Comparison of ENCODE assay signal across 35 mouse cellular contexts in the genomic region with DNA sequence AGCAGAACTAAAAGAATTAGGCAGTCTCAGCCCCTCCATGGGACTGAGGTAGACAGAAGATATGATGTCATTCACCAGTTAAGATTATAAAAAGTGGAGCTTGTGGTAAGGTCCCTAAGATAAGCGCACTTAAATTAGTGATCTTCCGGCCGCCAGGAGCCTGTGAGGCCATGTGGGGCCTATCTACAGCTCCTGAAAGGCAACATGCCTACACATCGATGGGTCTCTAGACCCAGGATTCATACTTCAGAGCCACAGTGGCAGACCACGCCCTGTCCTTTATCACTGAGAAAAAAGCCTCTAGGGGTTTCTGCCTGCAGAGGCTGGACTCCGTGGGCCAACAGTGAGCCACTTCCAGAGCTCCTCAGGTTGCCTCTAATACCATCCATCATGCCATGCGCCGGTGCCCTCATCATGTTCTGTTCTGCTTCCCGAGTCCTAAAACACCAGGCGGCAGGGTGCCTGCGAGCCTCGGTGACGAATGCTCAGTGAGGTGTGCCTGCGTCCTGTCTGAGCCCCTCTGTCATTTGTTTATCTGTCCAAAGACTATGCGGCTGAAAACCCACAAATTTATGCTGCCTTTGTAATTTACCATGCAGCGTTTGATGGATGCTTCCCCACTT. TPM values are rescaled to one million over a fixed set of nuclear protein-coding genes. Genes with fewer than 3 reads are reported as not detected.
DNase-seq lines count a peak whose midpoint lies in the region; ATAC-seq lines count a peak whose summit lies in the region.
"Had no signal": no experiment of that assay in that cellular context is flagged by ENCODE, and none has a peak within 500 bp of the region (broad histone marks: within the 10 kb centered on the region; RNA-seq: fewer than 3 reads in every experiment).

No protein-coding gene starts in this region.

- no peak overlapping the region for H3K9ac ChIP-seq in hindbrain, embryonic 12.5 days
- H3K9ac ChIP-seq in hindbrain, embryonic 11.5 days (ENCODE audit: low read depth, low read length) = no peak overlapping the region
- no peak overlapping the region for H3K9ac ChIP-seq in kidney, embryonic 16.5 days (replicated peaks; ENCODE audit: low read length)
- no peak overlapping the region for H3K9ac ChIP-seq in neural tube, embryonic 13.5 days
- H3K9ac ChIP-seq: heart, embryonic 12.5 days; midbrain, embryonic 12.5 days; neural tube, embryonic 15.5 days; stomach, embryonic 15.5 days had no signal

- no peak overlapping the region for H3K27ac ChIP-seq in hindbrain, embryonic 12.5 days
- no peak overlapping the region for H3K27ac ChIP-seq in hindbrain, embryonic 11.5 days (ENCODE audit: low read depth, low read length)
- no peak overlapping the region for H3K27ac ChIP-seq in kidney, embryonic 16.5 days (ENCODE audit: low read length)
- no peak overlapping the region for H3K27ac ChIP-seq in neural tube, embryonic 13.5 days (replicated peaks)
- H3K27ac ChIP-seq: heart, adult 2 months; midbrain, embryonic 12.5 days; neural tube, embryonic 15.5 days; stomach, embryonic 15.5 days had no signal

- H3K27me3 ChIP-seq in hindbrain, embryonic 12.5 days = peaks cover 80% of the 10 kb centered on the region
- peaks cover 44% of the 10 kb centered on the region for H3K27me3 ChIP-seq in hindbrain, embryonic 11.5 days (ENCODE audit: control insufficient read depth, insufficient read depth, low read length)
- H3K27me3 ChIP-seq in kidney, embryonic 16.5 days (ENCODE audit: insufficient read depth, low read length) = peaks cover 38% of the 10 kb centered on the region
- H3K27me3 ChIP-seq in neural tube, embryonic 13.5 days = peaks cover 100% of the 10 kb centered on the region
- H3K27me3 ChIP-seq: CH12.LX had no signal

- no peak overlapping the region for H3K4me2 ChIP-seq in hindbrain, embryonic 12.5 days (replicated peaks)
- H3K4me2 ChIP-seq in hindbrain, embryonic 11.5 days (replicated peaks; ENCODE audit: low read depth, low read length) = no peak overlapping the region
- H3K4me2 ChIP-seq in kidney, embryonic 16.5 days (replicated peaks; ENCODE audit: low read depth, low read length) = no peak overlapping the region
- no peak overlapping the region for H3K4me2 ChIP-seq in neural tube, embryonic 13.5 days
- H3K4me2 ChIP-seq: heart, embryonic 12.5 days; midbrain, embryonic 12.5 days; neural tube, embryonic 15.5 days; stomach, embryonic 15.5 days had no signal

- peaks cover 17% of the 10 kb centered on the region for H3K4me1 ChIP-seq in hindbrain, embryonic 12.5 days
- no peaks in the 10 kb centered on the region for H3K4me1 ChIP-seq in hindbrain, embryonic 11.5 days (replicated peaks; ENCODE audit: control insufficient read depth, insufficient read depth, low read length)
- peaks cover 9% of the 10 kb centered on the region; the same call in 1 of the 2 replicates for H3K4me1 ChIP-seq in kidney, embryonic 16.5 days (ENCODE audit: insufficient read depth, low read length)
- H3K4me1 ChIP-seq in neural tube, embryonic 13.5 days (replicated peaks) = peaks cover 6% of the 10 kb centered on the region

- H3K9me3 ChIP-seq in hindbrain, embryonic 12.5 days (replicated peaks) = no peaks in the 10 kb centered on the region
- H3K9me3 ChIP-seq in hindbrain, embryonic 11.5 days (ENCODE audit: control insufficient read depth, low read length) = no peaks in the 10 kb centered on the region
- no peaks in the 10 kb centered on the region for H3K9me3 ChIP-seq in kidney, embryonic 16.5 days (ENCODE audit: low read length)
- no peaks in the 10 kb centered on the region for H3K9me3 ChIP-seq in neural tube, embryonic 13.5 days
- H3K9me3 ChIP-seq: heart, embryonic 12.5 days; midbrain, embryonic 12.5 days; neural tube, embryonic 15.5 days; stomach, embryonic 15.5 days had no signal

- ATAC-seq in hindbrain, embryonic 12.5 days (ENCODE audit: low FRiP score) = 0 out of 2 replicates have a peak, but pooled peaks have one; percentile 55
- ATAC-seq in hindbrain, embryonic 11.5 days (ENCODE audit: low FRiP score) = no peak
- peak; percentile 55; the same call in 1 of the 2 replicates for ATAC-seq in kidney, embryonic 16.5 days (ENCODE audit: low FRiP score, low TSS enrichment)
- 0 out of 2 replicates have a peak, but pooled peaks have one; percentile 8 for ATAC-seq in neural tube, embryonic 13.5 days (ENCODE audit: low read depth)
- ATAC-seq in megakaryocyte-erythroid progenitor cell, adult 5-6 weeks (replicated peaks; ENCODE audit: low FRiP score, low TSS enrichment, poor library complexity, severe bottlenecking) = peak; percentile 72
- ATAC-seq: activated CD4-positive, CD25-positive, alpha-beta regulatory T cell, adult 4 months; forebrain, embryonic 16.5 days; inflammation-experienced regulatory T-cells, adult 6 months had no signal

- H3K36me3 ChIP-seq in hindbrain, embryonic 12.5 days = peaks cover 7% of the 10 kb centered on the region
- no peaks in the 10 kb centered on the region for H3K36me3 ChIP-seq in hindbrain, embryonic 11.5 days (ENCODE audit: control insufficient read depth, insufficient read depth, low read length)
- peaks cover 18% of the 10 kb centered on the region; the same call in 1 of the 2 replicates for H3K36me3 ChIP-seq in kidney, embryonic 16.5 days (ENCODE audit: insufficient read depth, low read length)
- H3K36me3 ChIP-seq in neural tube, embryonic 13.5 days = no peaks in the 10 kb centered on the region
- H3K36me3 ChIP-seq: G1E; neural tube, embryonic 15.5 days had no signal

- no peak for DNase-seq in hindbrain, embryonic 11.5 days (ENCODE audit: low spot score)
- DNase-seq in kidney, adult 9 months = no peak
- DNase-seq in neural tube, embryonic 10.5 days (ENCODE audit: extremely low spot score, low spot score) = no peak
- no peak for DNase-seq in testis, postnatal 14 days (ENCODE audit: low spot score)
- DNase-seq: adrenal gland, adult 2 months; adrenal gland, postnatal 36 days; cerebellum, adult 18-20 months; cerebellum, postnatal 10 days; heart, adult 2 months; kidney, adult 18-20 months; layer of hippocampus, postnatal 36 days; left cerebral cortex, postnatal 4 days; lung, adult 18-20 months; lung, postnatal 10 days; retina, postnatal 1 day; right cerebral cortex, postnatal 14 days; thymus, postnatal 14 days had no signal

- no peak overlapping the region for H3K4me3 ChIP-seq in hindbrain, embryonic 12.5 days
- no peak overlapping the region for H3K4me3 ChIP-seq in hindbrain, embryonic 11.5 days (ENCODE audit: low read depth, low read length)
- no peak overlapping the region for H3K4me3 ChIP-seq in kidney, embryonic 16.5 days (ENCODE audit: low read length)
- H3K4me3 ChIP-seq in neural tube, embryonic 13.5 days = no peak overlapping the region
- H3K4me3 ChIP-seq: erythroblast, embryonic 14.5 days; heart, adult 2 months; heart, embryonic 12.5 days; midbrain, embryonic 12.5 days; neural tube, embryonic 15.5 days; stomach, embryonic 15.5 days had no signal

- 57% methylated on average over 16 of the region's 16 CpGs for WGBS in hindbrain, embryonic 12.5 days
- 69% methylated on average over 16 of the region's 16 CpGs for WGBS in hindbrain, embryonic 11.5 days
- 52% methylated on average over 16 of the region's 16 CpGs for WGBS in kidney, embryonic 16.5 days
- 65% methylated on average over 16 of the region's 16 CpGs for WGBS in neural tube, embryonic 13.5 days

RNA-seq across cellular contexts. Expression of gene Nkx6-2, which starts 6.4 kb away (rescaled TPM):
- polyA plus RNA-seq in hindbrain, embryonic 12.5 days (2016; fragmentation: Nextera tagmentation; extraction: Ambion mirVana) = 17.9 and 19.1 TPM in 2 replicates
- polyA plus RNA-seq in hindbrain, embryonic 11.5 days (2014; fragmentation: Nextera tagmentation; extraction: Ambion mirVana) = 21.1 and 21.5 TPM in 2 replicates
- not detected in 2 replicates for polyA plus RNA-seq in kidney, embryonic 16.5 days (2015; fragmentation: Nextera tagmentation; extraction: Ambion mirVana)
- 5.3 and 7.8 TPM in 2 replicates for polyA plus RNA-seq in neural tube, embryonic 13.5 days (2015; fragmentation: Nextera tagmentation; extraction: Ambion mirVana)
- total RNA-seq in megakaryocyte-erythroid progenitor cell, adult 5-6 weeks (2014; fragmentation: Nextera tagmentation) = not detected in 2 replicates
- total RNA-seq in megakaryocyte-erythroid progenitor cell, adult 5-6 weeks (2017) = not detected in 2 replicates
- total RNA-seq: adrenal gland, adult 2 months; adrenal gland, postnatal 36 days; CH12.LX; common myeloid progenitor, adult 5-6 weeks; G1E; gastrocnemius, adult 8-10 months; hematopoietic stem cell, adult 5-6 weeks had no signal
- polyA plus RNA-seq: activated CD4-positive, CD25-positive, alpha-beta regulatory T cell, adult 4 months; embryonic facial prominence, embryonic 14.5 days; erythroblast, embryonic 14.5 days; G1E; heart, embryonic 12.5 days; inflammation-experienced regulatory T-cells, adult 6 months had no signal
